Mouse (Mus musculus) heart, postnatal 14 days (tissue): ENCODE data around the gene Prh1. TPM values are rescaled to one million over a fixed set of nuclear protein-coding genes. Genes with fewer than 3 reads are reported as not detected.
"Not testable (repeated sequence)": the region's sequence is repeated elsewhere in the genome, so short reads cannot be mapped to it uniquely, and the experiment has no call there.

Experiments used
- DNase-seq, 2 experiments: peaks; one replicate each; pipeline ENCODE4 v3.0.0; 2021 to 2022
- intact Hi-C: fragments of 180-260 bp; cut with DNase I; formaldehyde crosslinking; loops from one replicate; pipeline ENCODE4 v1.15.1; 2025
- long read RNA-seq, 2 experiments: library from polyadenylated mRNA; stranded (forward); transcript quantifications; one replicate each; pipeline ENCODE4 v2.0.0; 2021
- total RNA-seq, 2 experiments: library from RNA; stranded (reverse); gene quantifications; 2 replicates each; pipeline ENCODE4 v1.2.3; 2021

Gene Prh1
- not detected for total RNA-seq
- long read RNA-seq, experiment 1: 0 reads
- long read RNA-seq, experiment 2: 0 reads

- intact Hi-C loops, DNase-seq: not testable (repeated sequence)
These were observed at the start of gene Prh1 for GRCm38 (mm10) chr6:132569509-132569908. Gene Prh1, plus strand, starts transcription at chr6:132569809.

GRCm38 (mm10) chr6:132595613-132596012 lies 26.0 kb downstream of the Prh1 start, which contains the start of gene Prp2:
Gene Prp2, plus strand, starts transcription at chr6:132595913.
- intact Hi-C loops: not testable (repeated sequence)

More at GRCm38 (mm10) chr6:132595613-132596012, 26.0 kb downstream of the Prh1 start, which contains the start of gene Prp2:
- not testable (repeated sequence) for DNase-seq

Other genes with a start within 250 kb of the Prh1 start
- not detected for gene Gm8882, start 205.7 kb upstream of the Prh1 start, total RNA-seq
- not detected for gene Prp2, start 26.1 kb downstream of the Prh1 start, total RNA-seq
- not detected for gene A630073D07Rik, start 81.7 kb downstream of the Prh1 start, total RNA-seq
- not detected for gene Tas2r120, start 87.1 kb downstream of the Prh1 start, total RNA-seq
- gene Tas2r121, start 131.2 kb downstream of the Prh1 start, total RNA-seq: not detected
- not detected for gene Tas2r122, start 142.1 kb downstream of the Prh1 start, total RNA-seq
- gene Tas2r115, start 168.2 kb downstream of the Prh1 start, total RNA-seq: not detected
- not detected for gene Tas2r124, start 184.9 kb downstream of the Prh1 start, total RNA-seq
- not detected for gene Tas2r102, start 192.3 kb downstream of the Prh1 start, total RNA-seq
- gene Tas2r136, start 208.4 kb downstream of the Prh1 start, total RNA-seq: not detected
- gene Tas2r117, start 233.0 kb downstream of the Prh1 start, total RNA-seq: not detected